Mouse (Mus musculus) spleen, adult 2 months (tissue): ENCODE data around the gene Plekha4.
A peak's percentile ranks its signal among the peaks of the same experiment; 100 is the strongest.

Experiments used
- CTCF ChIP-seq: fragments of 200-500 bp; IDR thresholded peaks from 2 replicates; pipeline ENCODE4 v1.5.1; 2011; ENCODE audit warnings: mild to moderate bottlenecking, inconsistent platforms; ENCODE audit not compliant: insufficient read depth, insufficient read length, insufficient replicate concordance; ENCODE audit errors: extremely low read depth
- POLR2A ChIP-seq: fragments of 200-500 bp; IDR thresholded peaks from 2 replicates; pipeline ENCODE4 v1.6.1; 2011; ENCODE audit warnings: low read depth, low read length, inconsistent platforms

DNA sequence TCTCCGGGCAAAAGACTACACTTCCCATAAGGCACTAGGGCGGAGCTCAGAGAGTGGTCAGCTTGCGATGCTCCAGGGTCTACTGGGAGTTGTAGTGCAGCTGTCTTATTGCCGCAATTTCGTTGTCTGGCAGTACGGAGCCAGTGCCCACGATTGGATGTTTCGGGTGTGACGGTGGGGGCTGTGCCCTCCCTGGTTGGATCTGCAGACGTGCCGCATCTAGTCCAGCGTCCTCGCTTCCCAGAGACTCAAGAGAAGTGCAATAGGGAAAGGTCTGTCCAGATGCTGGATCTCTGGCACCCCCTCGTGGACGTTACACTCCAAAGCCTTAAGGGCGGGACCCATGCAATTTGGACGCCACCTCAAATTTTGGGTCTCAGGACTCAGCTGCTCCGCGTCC is 63.0 kb downstream of the Plekha4 start:
- TF ChIP-seq CTCF, result peak; percentile 78; the same call in 1 of the 2 replicates
- TF ChIP-seq POLR2A, result no peak
